28 mouse cellular contexts compared by ENCODE assay signal in genomic region chr10:70196666-70197065, GRCm38 (mm10). TPM values are rescaled to one million over a fixed set of nuclear protein-coding genes. Genes with fewer than 3 reads are reported as not detected.
A peak's percentile ranks its signal among the peaks of the same experiment; 100 is the strongest.
DNase-seq lines count a peak whose midpoint lies in the region; TF ChIP-seq lines count a peak whose summit lies in the region.
"Had no signal": no experiment of that assay in that cellular context is flagged by ENCODE, and none has a peak within 500 bp of the region (broad histone marks: within the 10 kb centered on the region; RNA-seq: fewer than 3 reads in every experiment).

No protein-coding gene starts in this region.

- no peaks in the 10 kb centered on the region for H3K79me2 ChIP-seq in CH12.LX (replicated peaks; ENCODE audit: control insufficient read depth, extremely low read depth, insufficient read depth, poor library complexity, severe bottlenecking)

- TF ChIP-seq EP300 in CH12.LX (IDR thresholded peaks at IDR 0.05; ENCODE audit: low read length) = no peak

- H3K27ac ChIP-seq in CH12.LX (ENCODE audit: insufficient read depth, low read depth) = no peak overlapping the region
- H3K27ac ChIP-seq: hindbrain, embryonic 13.5 days; liver, embryonic 15.5 days; midbrain, embryonic 15.5 days; neural tube, embryonic 12.5 days; stomach, embryonic 15.5 days had no signal

- H3K4me3 ChIP-seq in CH12.LX (replicated peaks in 1 of 3; ENCODE audit: low read depth in 2 of 3, low read length in 2 of 3, poor library complexity in 1 of 3) = no peak overlapping the region
- H3K4me3 ChIP-seq: embryonic facial prominence, embryonic 10.5 days; hindbrain, embryonic 13.5 days; limb, embryonic 10.5 days; liver, embryonic 15.5 days; midbrain, embryonic 15.5 days; neural tube, embryonic 12.5 days; stomach, embryonic 15.5 days had no signal

- peaks cover 9 to 26% of the 10 kb centered on the region in 2 experiments for H3K36me3 ChIP-seq in CH12.LX (replicated peaks in 1 of 2; ENCODE audit: control insufficient read depth in 1 of 2, insufficient read depth in 1 of 2, low read length in 1 of 2)
- H3K36me3 ChIP-seq: stomach, embryonic 15.5 days had no signal

- no peak for TF ChIP-seq RAD21 in CH12.LX (IDR thresholded peaks at IDR 0.05; ENCODE audit: low read depth, low read length)

- DNase-seq in heart, adult 8-10 months (ENCODE audit: low spot score) = peak; percentile 48
- no peak for DNase-seq in heart, postnatal 14 days
- DNase-seq in kidney, postnatal 36 days = peak; percentile 57 to 58
- no peak for DNase-seq in kidney, adult 11 months
- DNase-seq in CH12.LX (ENCODE audit: extremely low read depth) = no peak
- peak; percentile 53 for DNase-seq in gastrocnemius, postnatal 14 days
- DNase-seq in ovary, adult 18-20 months (ENCODE audit: low spot score) = no peak
- DNase-seq: adrenal gland, adult 2 months; B cell, adult 2 months; cerebellum, adult 11-12 months; cerebellum, postnatal 10 days; forebrain, postnatal 0 days; liver; retina, postnatal 1 day; right cerebral cortex, postnatal 25 days; thymus, adult 2 months; thymus, postnatal 4 days had no signal

- no peak for TF ChIP-seq CTCF in CH12.LX (conservative IDR thresholded peaks at IDR 0.05 in 1 of 2, IDR thresholded peaks at IDR 0.05 in 1 of 2; ENCODE audit: low read depth in 2 of 2, low read length in 2 of 2)

- no peaks in the 10 kb centered on the region for H3K27me3 ChIP-seq in CH12.LX (replicated peaks)
- H3K27me3 ChIP-seq: hindbrain, embryonic 13.5 days; liver, embryonic 15.5 days; midbrain, embryonic 15.5 days; neural tube, embryonic 12.5 days; stomach, embryonic 15.5 days had no signal

- peaks cover 2 to 25% of the 10 kb centered on the region in 2 experiments; a peak in 2 of 4 replicates for H3K4me1 ChIP-seq in CH12.LX (ENCODE audit: control insufficient read depth in 1 of 2, insufficient read depth in 2 of 2)
- H3K4me1 ChIP-seq: midbrain, embryonic 15.5 days; neural tube, embryonic 12.5 days had no signal

- no peak for TF ChIP-seq POLR2A in CH12.LX (IDR thresholded peaks at IDR 0.05; ENCODE audit: low read depth, low read length)

- in situ Hi-C loops in CH12.LX (cut with MboI; ENCODE audit: low pct_ligation_motif_present, low pct_unique_long_range_greater_than_20kb, low sequenced_read_pairs) = loop anchor here (10.0 kb wide), 1 partner anchor 98 kb away; no protein-coding TSS in a partner anchor

- H3K9me3 ChIP-seq in CH12.LX (replicated peaks; ENCODE audit: low read length) = no peaks in the 10 kb centered on the region
- H3K9me3 ChIP-seq: embryonic facial prominence, embryonic 10.5 days; hindbrain, embryonic 13.5 days; limb, embryonic 10.5 days; liver, embryonic 15.5 days; midbrain, embryonic 15.5 days; neural tube, embryonic 12.5 days; stomach, embryonic 15.5 days had no signal

- peak overlapping the region; percentile 16; the same call in 1 of the 2 replicates for H3K4me2 ChIP-seq in CH12.LX (ENCODE audit: insufficient read depth, low read depth, poor library complexity, severe bottlenecking)
- H3K4me2 ChIP-seq: hindbrain, embryonic 13.5 days; midbrain, embryonic 15.5 days; neural tube, embryonic 12.5 days; stomach, embryonic 15.5 days had no signal

- no peak overlapping the region for H3K9ac ChIP-seq in CH12.LX (ENCODE audit: insufficient read depth, low read depth)
- H3K9ac ChIP-seq: forebrain, postnatal 0 days; hindbrain, embryonic 13.5 days; liver, embryonic 15.5 days; midbrain, embryonic 15.5 days; neural tube, embryonic 12.5 days; stomach, embryonic 15.5 days had no signal

- intact Hi-C loops in heart, postnatal 14 days (cut with DNase I) = loop anchor here (1.0 to 5.0 kb wide), 2 partner anchors 51 to 100 kb away; partner anchors contain the start of gene Slc16a9
- intact Hi-C loops in gastrocnemius, postnatal 14 days (cut with DNase I; ENCODE audit: low total_unique reads) = loop anchor here (5.0 to 10.0 kb wide), 2 partner anchors 58 to 101 kb away; no protein-coding TSS in a partner anchor

- dilution Hi-C loops in CH12.LX (cut with MboI; ENCODE audit: extremely low pct_ligation_motif_present, extremely low pct_unique_long_range_greater_than_20kb, low sequenced_read_pairs) = no loop called here

TF ChIP-seq in CH12.LX, 34 proteins besides CTCF, POLR2A, EP300 and RAD21:
- TF ChIP-seq MEF2A (IDR thresholded peaks at IDR 0.05; ENCODE audit: borderline replicate concordance, low read depth, low read length) (no peak), IRF4 (IDR thresholded peaks at IDR 0.05; ENCODE audit: low read depth, low read length) (no peak), MAX (IDR thresholded peaks at IDR 0.05; ENCODE audit: low read length) (no peak), USF1 (IDR thresholded peaks at IDR 0.05; ENCODE audit: low read depth, low read length) (no peak), MAZ (IDR thresholded peaks at IDR 0.05; ENCODE audit: low read depth, low read length) (no peak), ZKSCAN1 (IDR thresholded peaks at IDR 0.05; ENCODE audit: borderline replicate concordance, low read depth, low read length) (no peak), PAX5 (IDR thresholded peaks at IDR 0.05; ENCODE audit: low read length) (no peak), MXI1 (IDR thresholded peaks at IDR 0.05; ENCODE audit: low read depth, low read length) (no peak), BHLHE40 (IDR thresholded peaks at IDR 0.05; ENCODE audit: low read depth, low read length) (no peak), NELFE (IDR thresholded peaks at IDR 0.05; ENCODE audit: low read depth, low read length) (no peak), USF2 (conservative IDR thresholded peaks at IDR 0.05; ENCODE audit: low read depth, low read length) (no peak), ZNF384 (IDR thresholded peaks at IDR 0.05; ENCODE audit: low read depth, low read length) (no peak), SIN3A (IDR thresholded peaks at IDR 0.05; ENCODE audit: low read length) (no peak), MYC (IDR thresholded peaks at IDR 0.05; ENCODE audit: low read depth, low read length) (no peak), HCFC1 (IDR thresholded peaks at IDR 0.05; ENCODE audit: low read depth, low read length) (no peak), JUND (conservative IDR thresholded peaks at IDR 0.05; ENCODE audit: low read depth, low read length) (no peak)

RNA-seq across cellular contexts. Expression of gene Mrln, which starts 7.8 kb away (rescaled TPM):
- total RNA-seq in heart, adult 8-10 months (2022) = 1 to 10 TPM; 1.9 to 4.2 (median 3.0) TPM
- 1 to 10 TPM in 1 of 2 experiments, under 1 TPM in 1; 0.98 to 3.1 TPM for total RNA-seq in heart, postnatal 14 days (2021)
- total RNA-seq in CH12.LX (2012; rRNA removed) = not detected in 2 replicates
- total RNA-seq in CH12.LX (2014; rRNA removed) = not detected in 2 replicates
- not detected in 2 replicates for polyA plus RNA-seq in CH12.LX (2012; ENCODE audit: insufficient read length, low read depth)
- 100 to 1,000 TPM in 1 of 2 experiments, 10 to 100 TPM in 1; 97.0 to 105 TPM for total RNA-seq in gastrocnemius, postnatal 14 days (2021)
- total RNA-seq: layer of hippocampus, adult 18-20 months; MEL had no signal
- polyA plus RNA-seq: adrenal gland, adult 2 months; heart, postnatal 0 days; inflammation-experienced regulatory T-cells, adult 6 months had no signal

RNA-seq across cellular contexts. Expression of gene Slc16a9, which starts 48.2 kb away (rescaled TPM):
- total RNA-seq in heart, adult 8-10 months (2022) = 1 to 10 TPM; 2.3 to 4.3 (median 3.8) TPM
- total RNA-seq in heart, postnatal 14 days (2021) = 1 to 10 TPM; 3.0 to 3.5 TPM
- total RNA-seq in CH12.LX (2012; rRNA removed) = not detected in 2 replicates
- total RNA-seq in CH12.LX (2014; rRNA removed) = not detected in 2 replicates
- polyA plus RNA-seq in CH12.LX (2012; ENCODE audit: insufficient read length, low read depth) = not detected in 2 replicates
- total RNA-seq in gastrocnemius, postnatal 14 days (2021) = 1 to 10 TPM; 5.9 to 6.0 TPM
- total RNA-seq: MEL had no signal
- polyA plus RNA-seq: inflammation-experienced regulatory T-cells, adult 6 months had no signal

Comparison
In these comparisons a context has a peak if more than half of its experiments do, and no peak if none do; other contexts are left out.
1. DNase-seq: peak in heart, adult 8-10 months (single experiment), kidney, postnatal 36 days (2 of 2) and gastrocnemius, postnatal 14 days (single experiment); none in heart, postnatal 14 days (0 of 2), kidney, adult 11 months (single experiment), CH12.LX (single experiment) and ovary, adult 18-20 months (single experiment).
2. RNA of gene Mrln, which starts 7.8 kb away (total RNA-seq): 97.0 to 105 TPM in gastrocnemius, postnatal 14 days; 0.98 to 3.1 TPM in heart, postnatal 14 days, 1.9 to 4.2 TPM in heart, adult 8-10 months and not detected in CH12.LX; every median in the first group is over 10 times any median in the second.